Mouse (Mus musculus) cerebellum, adult 11-12 months (tissue): ENCODE measurements at regions not wholly inside any gene's neighbourhood (a gene's known extent, or its start where the extent isn't known, plus 50 kb on each side); places are given as distances from the start of the nearest gene placed in this dataset.

Source experiments
- DNase-seq: peaks from one replicate; pipeline ENCODE4 v3.0.0; 2022

DNA sequence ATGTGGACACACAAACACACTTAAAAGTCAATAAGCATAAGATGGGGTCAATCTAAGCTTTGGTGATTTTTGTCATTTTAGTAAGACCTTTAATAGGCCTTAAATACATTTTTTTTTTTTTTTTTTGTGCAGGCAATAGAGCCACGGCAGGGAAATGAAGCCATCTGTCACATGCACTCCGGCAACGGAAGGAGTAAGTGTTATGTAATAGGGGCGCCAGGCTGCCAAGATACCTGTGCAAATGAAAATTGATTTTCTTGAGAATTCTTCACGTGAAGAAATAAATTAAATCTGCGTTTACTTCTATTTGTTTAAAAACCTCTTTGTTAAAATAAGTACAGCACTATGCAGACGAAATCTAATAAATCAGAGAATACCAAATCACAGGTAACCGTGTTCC lies 54.6 kb upstream of the Card11 start:
- DNase-seq, result peak; percentile 63

DNA sequence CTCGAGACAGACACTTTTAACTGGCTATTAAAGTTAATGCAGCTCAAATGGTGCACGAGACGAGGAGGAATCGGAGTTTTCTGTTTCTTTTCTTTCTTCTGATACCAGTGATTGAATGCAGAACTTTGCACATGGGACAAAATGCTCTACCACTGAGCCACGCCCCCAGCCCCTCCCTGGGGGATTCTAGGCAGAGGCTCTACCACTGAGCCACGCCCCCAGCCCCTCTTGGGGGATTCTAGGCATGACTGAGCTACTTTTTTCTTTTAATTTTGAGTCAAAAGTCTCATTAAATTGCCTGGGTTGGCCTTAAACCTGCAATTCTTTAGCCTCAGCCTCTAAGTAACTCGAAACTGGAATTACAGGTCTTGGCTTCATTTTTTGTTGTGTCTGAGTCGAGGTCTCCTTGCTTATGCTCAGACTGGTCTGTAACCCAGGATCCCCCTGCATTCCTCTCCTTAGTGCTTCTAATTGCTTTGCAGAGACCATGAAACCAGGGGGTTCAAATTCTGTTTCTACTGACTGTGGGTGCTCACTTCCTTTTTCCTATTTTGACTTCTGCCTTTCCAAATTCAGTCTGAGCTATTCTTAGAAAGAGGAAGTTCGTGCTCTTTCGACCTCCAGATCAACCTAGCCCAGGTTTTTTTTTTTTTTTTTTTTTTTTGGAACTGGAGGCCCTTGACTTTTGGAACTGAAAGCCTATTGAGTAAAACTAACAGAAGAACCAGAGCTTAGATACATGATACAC lies 55.4 kb upstream of the Card11 start:
- no peak for DNase-seq

DNA sequence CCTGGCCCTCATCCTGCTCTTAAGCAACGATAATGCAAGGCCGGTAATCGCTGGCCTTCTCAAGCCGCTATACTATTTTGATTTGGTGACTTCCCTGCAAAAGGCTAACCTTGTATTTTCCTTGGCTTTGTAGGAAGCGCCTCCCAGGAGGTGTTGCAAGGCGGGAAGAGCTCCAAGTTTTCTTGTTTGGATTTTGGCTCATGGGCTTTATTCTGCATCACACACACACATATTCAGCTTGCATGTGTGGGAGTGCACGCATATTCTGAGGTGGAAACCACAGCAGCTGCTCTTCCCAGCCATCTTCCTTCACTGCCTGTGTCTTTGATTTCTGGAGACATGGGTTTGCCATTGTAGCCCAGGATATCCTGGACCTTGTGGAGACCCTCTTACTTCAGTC lies 57.8 kb upstream of the Card11 start:
- DNase-seq, result no peak

DNA sequence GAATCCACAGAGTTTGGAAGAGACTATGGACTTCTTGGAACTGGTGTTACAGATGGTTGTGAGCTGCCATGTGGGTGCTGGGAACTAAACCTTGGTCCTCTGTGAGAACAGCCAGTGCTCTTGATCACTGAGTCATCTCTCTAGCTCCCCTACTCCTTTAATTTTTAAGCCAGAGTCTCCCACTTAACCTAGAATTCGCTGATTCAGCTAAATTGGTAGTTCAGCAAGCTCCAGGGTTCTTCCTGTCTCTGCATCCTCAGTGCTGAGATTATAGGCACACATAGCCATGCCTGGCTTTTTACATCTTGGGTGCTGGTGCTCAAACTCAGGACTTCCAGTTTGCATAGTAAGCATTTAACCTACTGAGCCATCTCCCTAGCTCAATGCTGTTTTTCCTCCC lies 58.5 kb upstream of the Card11 start:
- DNase-seq, result no peak

DNA sequence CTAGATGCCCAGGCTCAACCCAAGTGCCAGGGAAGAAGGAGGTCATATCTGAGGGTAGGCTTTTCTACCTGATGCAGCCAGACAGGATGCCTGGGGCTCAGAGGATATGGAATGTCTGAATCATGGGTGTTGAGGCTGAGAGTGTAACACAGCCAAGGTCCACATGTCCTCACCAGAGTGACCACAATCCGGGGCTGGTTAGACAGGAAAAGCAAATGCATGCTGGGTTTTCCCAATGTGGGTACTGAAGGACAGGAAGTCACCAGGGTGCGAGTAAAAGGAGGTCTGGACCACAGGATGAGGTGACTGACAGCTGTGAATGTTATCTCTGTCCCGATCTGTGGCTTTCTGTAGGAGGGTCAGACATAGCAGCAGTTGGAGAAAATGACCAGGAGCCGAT lies 61.8 kb upstream of the Card11 start:
- DNase-seq, result no peak

DNA sequence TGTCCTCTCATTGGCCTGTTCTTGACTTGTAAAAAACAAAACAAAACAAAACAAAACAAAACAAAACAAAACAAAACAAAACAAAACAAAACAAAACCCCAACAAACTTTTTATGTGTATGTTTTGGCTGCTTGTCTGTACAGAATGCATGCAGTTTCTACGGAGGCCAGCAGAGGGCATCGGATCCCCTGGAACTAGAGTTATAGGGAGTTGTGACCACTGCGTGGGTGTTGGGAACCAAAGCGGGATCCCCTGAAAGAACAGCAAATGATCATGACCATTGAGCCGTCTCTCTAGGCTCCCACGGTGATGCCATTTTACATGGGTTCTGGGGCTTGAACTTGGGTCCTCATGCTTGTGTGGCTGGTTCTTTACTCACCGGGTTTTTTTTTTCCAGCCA lies 67.2 kb upstream of the Card11 start:
- DNase-seq, result no peak

DNA sequence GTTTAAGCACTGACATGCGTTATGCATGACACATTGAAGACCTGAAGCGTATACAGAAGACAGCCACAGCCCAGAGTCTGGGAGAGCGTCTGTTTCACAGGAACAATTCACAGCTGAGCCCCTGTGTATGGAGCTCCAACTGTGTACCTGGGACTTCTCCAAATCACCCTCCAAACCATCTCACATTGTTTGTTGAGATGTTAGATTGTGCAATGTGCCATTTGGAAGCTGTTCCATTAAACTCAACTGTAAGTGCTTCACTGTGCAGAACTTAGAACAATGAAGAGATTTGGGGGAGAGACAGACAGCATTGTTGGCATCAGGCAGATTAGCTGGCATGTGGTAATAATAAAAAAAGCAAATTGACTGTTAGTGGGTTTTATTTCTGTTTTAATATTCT lies 74.1 kb upstream of the Card11 start:
- no peak for DNase-seq

DNA sequence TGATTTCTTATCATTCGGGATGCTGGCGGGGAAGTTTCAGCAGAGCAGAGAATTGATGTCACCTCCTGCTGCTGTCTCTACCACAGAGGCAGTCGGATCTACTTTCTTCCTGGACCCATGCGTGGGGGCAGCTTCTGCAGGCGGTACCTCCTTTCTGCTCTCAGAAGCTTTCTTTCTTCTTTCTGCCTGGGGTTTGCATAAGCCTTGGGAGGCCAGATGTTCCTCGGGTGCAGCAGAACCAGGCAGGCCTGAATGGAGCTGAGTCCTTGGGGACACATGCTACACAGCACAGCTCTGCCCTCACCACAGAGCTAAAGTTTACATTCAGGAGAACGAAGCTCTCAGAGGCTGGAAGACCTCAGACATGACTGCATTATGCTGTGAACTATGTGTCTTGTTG lies 75.8 kb upstream of the Card11 start:
- no peak for DNase-seq

DNA sequence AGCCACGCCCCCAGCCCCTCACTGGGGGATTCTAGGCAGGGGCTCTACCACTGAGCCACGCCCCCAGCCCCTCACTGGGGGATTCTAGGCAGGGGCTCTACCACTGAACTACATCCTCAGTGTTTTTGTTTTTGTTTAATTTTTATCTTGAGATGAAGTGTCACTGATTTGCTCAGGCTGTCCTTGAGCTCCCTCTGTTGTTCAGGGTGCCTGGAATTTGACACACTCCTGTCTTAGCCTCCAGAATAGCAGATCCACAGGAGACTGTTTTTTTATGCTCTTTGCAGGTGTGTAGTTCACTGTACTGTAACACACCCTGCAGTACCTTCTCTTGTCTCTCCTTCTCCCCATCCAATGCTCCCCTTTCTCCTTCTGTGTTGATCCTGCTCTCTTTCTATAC lies 76.6 kb upstream of the Card11 start:
- no peak for DNase-seq

DNA sequence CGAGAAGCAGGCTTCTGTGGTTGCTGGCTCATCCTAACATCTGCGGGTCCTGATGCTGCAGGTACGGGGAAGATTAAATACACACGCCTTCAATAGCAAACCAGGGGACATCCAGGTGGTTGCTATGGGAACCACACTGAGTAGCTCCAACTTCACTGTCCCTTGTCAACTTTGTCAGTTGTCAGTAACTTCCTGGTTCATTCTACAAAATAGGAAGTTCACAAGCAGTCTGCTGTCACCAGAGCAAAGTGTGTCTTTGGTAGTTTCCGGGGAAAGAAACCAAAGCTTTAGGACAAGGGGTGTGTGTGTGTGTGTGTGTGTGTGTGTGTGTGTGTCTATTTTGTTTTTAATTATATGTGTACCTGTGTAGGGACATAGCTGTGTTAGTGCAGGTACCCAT lies 80.5 kb upstream of the Card11 start:
- no peak for DNase-seq

DNA sequence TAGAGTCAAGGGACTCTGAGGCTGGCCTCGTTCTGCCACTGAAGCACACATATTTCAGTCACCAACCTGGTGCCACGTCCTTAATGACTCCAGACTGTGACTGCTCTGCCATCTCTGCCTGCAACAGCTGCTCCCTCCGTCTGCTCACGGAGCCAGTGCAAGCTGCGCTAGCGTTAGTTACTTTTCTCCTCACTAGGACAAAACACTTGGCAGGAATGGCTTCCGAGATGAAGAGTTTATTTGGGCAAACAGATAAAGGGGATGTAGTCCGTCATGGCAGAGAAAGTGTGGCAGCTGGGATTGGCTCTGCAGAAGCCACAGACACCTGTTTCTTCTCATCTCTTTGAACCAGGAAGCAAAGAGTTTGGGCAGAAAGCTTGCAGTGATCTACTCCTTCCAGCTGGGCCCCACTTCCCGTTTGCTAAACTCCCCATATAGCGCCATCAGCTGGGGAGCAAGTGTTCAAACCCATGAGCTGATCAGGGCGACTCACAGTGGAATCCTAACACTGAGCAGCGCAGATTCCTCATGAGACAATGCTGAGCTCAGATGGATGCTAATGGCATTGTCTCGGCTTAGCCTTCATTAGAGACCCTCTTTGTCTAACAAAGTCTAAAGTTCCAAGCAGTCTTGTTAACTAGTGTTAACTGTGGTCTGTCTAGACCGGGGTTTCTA lies 83.8 kb upstream of the Card11 start:
- DNase-seq, result no peak

DNA sequence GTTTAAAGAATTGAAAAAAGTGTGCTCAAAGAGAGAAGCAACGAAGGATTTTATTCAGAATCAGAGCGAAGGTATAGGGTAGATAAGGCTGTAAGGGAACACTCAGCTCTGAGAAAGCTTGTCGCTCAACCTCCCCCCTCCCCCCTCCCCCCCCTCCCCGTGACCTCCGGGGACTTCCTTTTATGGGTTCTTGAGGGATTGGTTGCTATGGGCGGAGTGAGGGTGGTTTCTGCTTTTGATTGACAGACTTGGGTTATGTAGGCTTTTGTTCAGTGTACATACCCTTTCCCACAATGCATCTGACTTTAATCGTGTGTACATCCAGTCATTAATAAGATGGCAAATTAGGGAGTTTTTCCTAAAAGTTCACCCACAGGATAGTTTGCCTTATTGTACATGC lies 84.4 kb upstream of the Card11 start:
- DNase-seq, result no peak

DNA sequence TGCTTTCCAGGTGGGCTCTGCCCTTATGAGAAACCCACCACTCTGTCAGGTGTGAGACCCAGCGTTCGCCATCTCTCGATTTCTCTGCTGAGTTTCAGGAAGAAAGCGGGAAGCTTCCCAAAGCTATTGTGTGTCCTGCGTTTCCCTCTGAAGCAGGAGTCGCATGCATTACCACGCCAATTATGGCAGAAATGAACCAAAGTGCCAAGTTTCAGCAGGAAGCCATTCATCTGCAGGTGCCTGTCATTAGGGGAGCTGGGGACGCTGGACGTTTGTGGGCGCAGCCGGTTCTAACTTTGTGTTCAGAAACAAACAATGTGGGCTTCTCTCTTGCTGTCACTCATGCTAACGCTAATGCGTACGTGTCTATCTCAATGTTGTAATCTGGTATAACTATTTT lies 91.3 kb upstream of the Card11 start:
- DNase-seq, result no peak

DNA sequence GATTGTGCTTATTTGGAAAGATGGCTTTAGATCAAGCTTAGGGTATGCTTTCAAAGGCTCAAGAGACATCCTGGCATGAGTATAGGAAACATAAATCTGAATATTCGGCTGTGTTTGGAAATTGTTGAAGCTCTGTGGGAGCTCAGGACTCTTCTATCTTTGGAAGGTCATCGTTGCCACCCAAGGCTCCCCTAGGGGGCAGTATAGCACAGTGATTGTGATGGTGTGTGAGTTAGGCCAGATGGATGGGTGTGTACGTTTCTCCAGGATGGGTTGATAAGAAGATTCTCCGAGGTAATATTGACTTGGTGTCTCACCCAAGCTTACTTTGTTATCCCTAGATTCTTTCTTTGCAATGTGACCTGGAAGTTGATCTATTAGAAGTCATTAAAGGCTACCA lies 93.3 kb upstream of the Card11 start:
- peak; percentile 4 for DNase-seq

DNA sequence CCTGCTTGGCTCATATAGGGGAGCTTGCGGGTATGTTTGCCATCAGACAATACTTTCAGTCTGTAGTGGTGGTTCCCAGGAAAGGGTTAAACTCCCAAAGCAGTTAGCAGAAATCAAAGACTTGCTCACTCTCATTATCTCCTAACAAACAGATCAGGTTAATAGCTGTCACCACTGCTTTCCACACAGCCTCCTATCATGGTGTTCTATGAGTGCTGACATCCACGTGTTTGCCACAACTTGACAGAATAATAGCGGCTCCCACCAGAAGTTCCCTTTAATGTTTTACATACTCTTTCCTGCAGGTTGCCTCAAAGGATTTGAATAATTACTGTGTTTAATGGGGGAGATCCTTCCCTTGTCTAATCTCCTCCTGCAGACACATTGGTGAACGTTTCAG lies 97.5 kb upstream of the Card11 start:
- no peak for DNase-seq

DNA sequence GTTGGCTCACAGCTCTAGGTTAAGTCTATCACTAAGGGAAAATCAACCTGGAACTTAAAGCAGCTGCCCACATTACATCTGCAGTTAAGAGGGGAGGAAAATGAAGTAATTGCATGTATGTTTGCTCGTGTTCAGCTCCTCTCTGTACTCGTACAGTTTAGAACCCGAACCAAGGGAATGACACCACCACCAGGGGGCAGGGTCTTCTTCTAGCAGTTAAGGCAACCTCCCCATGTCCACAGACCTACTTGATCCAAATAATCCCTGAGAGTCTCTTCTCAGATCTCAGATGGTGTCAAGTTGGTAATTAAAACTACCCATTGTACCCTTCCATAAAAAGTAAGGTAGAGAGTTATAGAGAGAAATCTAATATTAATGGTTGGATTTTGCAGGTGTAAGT lies 111.3 kb upstream of the Card11 start:
- no peak for DNase-seq

DNA sequence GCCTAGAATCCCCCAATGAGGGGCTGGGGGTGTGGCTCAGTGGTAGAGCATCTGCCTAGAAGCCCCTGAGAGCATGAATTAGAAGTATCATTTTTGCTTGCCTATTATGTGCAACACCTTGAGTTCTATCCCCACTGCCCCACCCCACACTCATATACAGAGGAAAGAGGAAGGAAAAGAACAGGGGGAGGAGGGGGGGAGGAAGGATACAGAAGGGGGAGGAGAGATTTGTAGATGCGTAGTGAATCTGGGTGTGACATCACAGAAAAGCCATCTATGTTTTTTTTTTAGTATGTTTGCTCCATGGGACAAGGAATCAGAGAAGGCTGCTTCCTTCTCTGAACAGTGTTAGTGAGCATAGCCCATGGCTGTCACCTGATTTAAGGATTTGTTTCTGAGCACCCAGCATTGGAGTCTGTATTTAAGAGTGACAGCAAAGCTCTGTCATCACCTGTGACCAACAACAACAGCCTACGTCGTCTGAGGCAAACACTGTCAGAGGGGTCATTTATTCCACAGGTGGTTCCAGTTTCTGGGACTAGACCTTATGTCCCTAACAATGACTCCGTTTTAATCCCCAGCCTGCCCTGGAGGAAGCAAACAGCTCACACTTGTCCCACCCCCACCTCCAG lies 115.0 kb upstream of the Card11 start:
- DNase-seq, result no peak

DNA sequence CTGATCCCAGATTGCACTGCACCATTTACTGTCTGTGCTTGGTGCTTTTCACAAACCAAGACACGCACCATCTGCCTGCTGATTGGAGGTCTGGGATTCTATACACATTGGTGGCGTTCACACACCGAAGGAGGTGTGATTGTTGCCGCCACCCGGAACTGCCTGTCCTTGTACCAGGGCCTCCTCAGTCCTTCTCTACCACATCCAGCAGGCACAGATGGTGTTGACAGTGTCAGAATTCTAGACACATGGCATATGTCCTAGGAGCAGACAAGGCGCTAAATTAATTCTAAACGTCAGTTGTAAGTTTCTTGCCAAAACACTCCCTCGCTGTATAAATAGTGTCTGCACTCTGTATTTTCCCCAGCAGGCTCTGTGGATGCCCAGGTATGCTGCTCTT lies 115.6 kb upstream of the Card11 start:
- DNase-seq, result peak; percentile 4

DNA sequence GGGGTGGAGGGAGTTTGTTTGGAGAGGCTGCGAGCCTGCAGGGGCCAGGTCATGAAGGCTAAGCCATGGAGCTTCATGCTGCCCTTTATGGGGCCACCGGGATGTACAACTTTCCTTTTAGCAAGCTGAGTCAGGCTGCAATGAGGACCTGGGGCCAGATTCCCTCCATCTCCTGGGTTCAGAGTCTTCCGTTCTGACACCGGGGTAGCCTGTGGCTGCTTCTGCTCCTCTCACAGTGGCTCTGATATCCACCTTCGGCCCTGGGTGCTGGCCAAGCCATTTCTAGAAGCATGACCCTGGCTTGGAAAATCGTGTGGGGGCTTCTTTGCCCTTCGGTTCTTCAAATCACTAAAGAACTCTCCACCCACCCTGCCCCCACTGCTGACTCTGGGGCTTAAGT lies 115.4 kb upstream of the Sdk1 start:
- DNase-seq, result no peak

DNA sequence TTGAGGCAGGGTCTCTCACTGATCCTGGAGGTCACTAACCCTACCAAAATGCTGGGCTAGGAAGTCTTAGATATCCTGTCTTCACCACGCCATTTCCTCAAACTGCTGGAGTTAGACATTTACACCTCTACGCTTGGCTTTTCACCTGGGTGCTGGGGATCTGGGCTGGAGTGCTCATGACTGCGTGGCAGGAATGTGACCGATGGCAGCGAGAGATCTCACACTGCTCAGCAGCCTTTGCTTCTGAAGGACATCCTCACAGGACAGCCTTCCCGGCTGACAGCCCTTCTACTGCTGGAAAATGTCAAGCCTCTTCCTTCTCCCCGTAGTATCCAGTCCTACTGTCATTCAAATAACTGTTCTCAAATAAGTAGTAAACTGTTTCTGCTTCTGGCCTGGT lies 114.8 kb upstream of the Sdk1 start:
- no peak for DNase-seq

DNA sequence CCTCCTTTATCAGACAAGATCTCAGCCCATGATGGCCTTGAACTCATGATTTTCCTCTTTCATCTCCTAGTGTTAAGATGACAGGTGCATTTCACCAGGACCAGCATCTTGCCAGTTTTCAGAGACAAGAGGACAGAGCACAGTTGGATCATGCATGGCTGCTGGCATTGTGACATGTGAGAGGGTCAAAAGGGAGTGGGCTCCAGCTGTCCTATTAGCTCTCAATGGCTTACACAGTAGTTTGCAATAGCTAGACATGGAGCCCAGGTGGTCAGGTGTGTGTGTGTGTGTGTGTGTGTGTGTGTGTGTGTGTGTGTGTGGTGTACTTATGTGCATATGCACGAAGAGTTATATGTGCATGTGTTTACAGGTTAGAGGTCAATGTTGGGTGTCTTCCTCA lies 110.3 kb upstream of the Sdk1 start:
- no peak for DNase-seq

DNA sequence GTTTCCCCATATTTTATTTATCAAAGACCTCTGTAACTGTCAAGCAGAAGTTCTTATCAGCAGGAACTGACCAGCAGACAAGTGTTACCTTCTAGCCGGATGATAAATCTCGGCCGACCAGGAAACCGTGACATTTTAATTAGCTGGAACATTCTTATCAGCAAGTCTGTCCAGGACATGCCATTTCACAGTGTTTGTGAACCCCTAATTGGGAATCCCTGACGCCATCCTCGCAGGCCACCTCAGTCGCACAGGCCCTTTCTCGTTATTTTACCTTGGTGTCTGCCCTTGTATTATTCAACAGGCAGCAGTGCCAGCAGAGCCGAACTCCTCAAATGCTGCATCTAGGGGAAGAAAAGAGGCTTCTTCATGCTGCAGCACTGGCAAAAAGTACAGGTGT lies 109.4 kb upstream of the Sdk1 start:
- DNase-seq, result no peak

DNA sequence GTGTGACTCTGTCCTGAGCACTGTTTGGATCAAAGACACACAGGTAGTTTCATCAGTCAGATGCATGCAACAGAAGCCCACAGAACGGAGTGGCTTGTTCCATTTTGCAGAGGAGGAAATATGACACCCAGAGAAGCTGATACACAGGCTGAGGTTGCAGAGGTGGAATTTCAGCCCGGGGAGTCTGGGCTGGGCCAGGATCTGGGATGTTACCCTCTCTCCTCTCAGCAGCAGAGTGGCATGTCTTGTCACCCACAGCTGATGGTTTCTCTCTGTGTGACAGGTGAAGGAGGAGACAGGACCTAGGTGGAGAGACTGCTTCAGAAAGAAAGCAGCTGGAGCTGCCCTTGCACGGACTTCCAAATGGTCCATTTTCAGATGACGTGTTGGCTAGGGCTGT lies 105.1 kb upstream of the Sdk1 start:
- no peak for DNase-seq

DNA sequence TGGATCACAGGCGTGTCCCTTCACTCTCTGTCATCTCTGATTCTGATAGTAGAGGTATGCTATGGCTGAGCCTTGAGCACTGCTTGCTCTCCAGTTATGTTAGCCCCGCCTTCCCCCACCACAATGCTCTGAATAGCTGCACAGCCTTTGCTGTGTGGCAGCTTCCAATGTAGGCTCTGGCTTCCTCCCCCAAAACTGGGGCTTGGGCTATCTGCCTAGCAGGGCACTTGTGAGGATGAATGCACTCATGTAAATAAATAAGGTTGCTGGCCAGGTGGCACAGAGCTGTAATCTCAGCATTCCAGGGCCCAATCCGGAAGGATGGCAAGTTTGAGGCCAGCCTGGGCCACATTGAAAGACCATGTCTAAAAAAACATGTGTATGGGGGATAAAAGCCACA lies 103.6 kb upstream of the Sdk1 start:
- DNase-seq, result no peak
